Mouse (Mus musculus): ENCODE data around the gene Abhd17b.

The Abhd17b gene

GRCm38 (mm10) chr19:21733176-21733575 lies 80.2 kb downstream of the Abhd17b start:
- DNase-seq: no peak

GRCm38 (mm10) chr19:21734112-21734511 lies 81.1 kb downstream of the Abhd17b start:
- DNase-seq: peak; percentile 23

Data from right cerebral cortex, postnatal 25 days (tissue).